Mouse (Mus musculus) bone marrow, adult 2 months (tissue): ENCODE data around the gene Rpain. TPM values are rescaled to one million over a fixed set of nuclear protein-coding genes. Genes with fewer than 3 reads are reported as not detected.

Experiments used
- H3K27ac ChIP-seq: fragments of 200-500 bp; 2 replicates; pipeline ENCODE4 v1.5.1; 2012; ENCODE audit warnings: low read depth, mild to moderate bottlenecking, control low read depth, inconsistent platforms, low read length; ENCODE audit not compliant: control insufficient read depth, poor library complexity, insufficient read depth
- H3K4me1 ChIP-seq: fragments of 200-500 bp; 2 replicates; pipeline ENCODE4 v1.6.1; 2011; ENCODE audit warnings: low read length; ENCODE audit not compliant: control insufficient read depth, insufficient read depth
- H3K4me3 ChIP-seq: fragments of 200-500 bp; replicated peaks from 2 replicates; pipeline ENCODE3; 2011; ENCODE audit warnings: mild to moderate bottlenecking, low read depth, low read length, control low read depth; ENCODE audit not compliant: control insufficient read depth
- CTCF ChIP-seq: fragments of 200-500 bp; IDR thresholded peaks from 2 replicates; pipeline ENCODE4 v1.5.1; 2011; ENCODE audit warnings: low read length, control low read depth; ENCODE audit not compliant: control insufficient read depth, insufficient read depth
- POLR2A ChIP-seq: fragments of 200-500 bp; IDR thresholded peaks from 2 replicates; pipeline ENCODE4 v1.6.1; 2011; ENCODE audit warnings: low read depth, mild to moderate bottlenecking, control low read depth, low read length, borderline replicate concordance; ENCODE audit not compliant: control insufficient read depth
- WGBS: fragments of 180-500 bp; shearing (Covaris S2); methylation state at CpG from one replicate; pipeline ENCODE4 v1.1.7; 2018; 5-methylcytosine and 5-hydroxymethylcytosine counted together
- polyA plus RNA-seq: library from polyadenylated mRNA; stranded (reverse); fragments of >200 nt; gene quantifications from 2 replicates; pipeline ENCODE4 v1.2.4, GENCODE M21; 2011; ENCODE audit warnings: low replicate concordance; ENCODE audit not compliant: missing spikeins, insufficient read depth, insufficient read length

The Rpain gene
- polyA plus RNA-seq, 1 experiment = 149 TPM

GRCm38 (mm10) chr11:71005046-71005445 lies 35.0 kb downstream of the Rpain start:
- no peak for TF ChIP-seq POLR2A
- TF ChIP-seq CTCF = no peak

GRCm38 (mm10) chr11:71007026-71007425 lies 37.0 kb downstream of the Rpain start:
- Histone ChIP-seq H3K4me1 (peaks cover 1% of the 10 kb centered on the region; the same call in 1 of the 2 replicates), H3K27ac (no peak overlapping the region), H3K4me3 (no peak overlapping the region)
- WGBS = 89% methylated on average over 6 of the region's 6 CpGs
- TF ChIP-seq CTCF = no peak
- TF ChIP-seq POLR2A = no peak

More at GRCm38 (mm10) chr11:71005046-71005445, 35.0 kb downstream of the Rpain start:
- 33% methylated on average over 5 of the region's 5 CpGs for WGBS
- Histone ChIP-seq H3K27ac (no peak overlapping the region), H3K4me1 (peaks cover 1% of the 10 kb centered on the region; the same call in 1 of the 2 replicates), H3K4me3 (no peak overlapping the region)

DNA sequence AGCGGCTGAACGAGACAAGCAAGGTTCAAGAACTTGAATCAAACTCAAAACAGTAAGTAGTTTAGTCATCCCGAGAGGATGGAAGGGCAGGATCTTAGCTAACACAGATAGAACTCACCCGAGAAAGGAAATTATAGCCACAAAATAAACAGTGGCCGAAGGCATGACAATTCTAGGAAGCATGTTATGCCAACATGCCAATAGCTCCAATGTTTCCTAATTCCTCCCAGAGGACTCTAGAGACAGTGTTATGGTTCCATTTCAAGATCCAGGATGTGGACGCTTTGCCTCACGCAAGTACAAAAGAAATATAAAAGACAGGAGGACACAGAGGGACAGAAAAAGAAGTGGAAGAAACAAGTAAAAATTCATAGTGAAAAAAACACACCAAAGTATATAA lies 37.8 kb downstream of the Rpain start:
- no peak overlapping the region for H3K27ac ChIP-seq
- WGBS = 78% methylated on average over 7 of the region's 7 CpGs

DNA sequence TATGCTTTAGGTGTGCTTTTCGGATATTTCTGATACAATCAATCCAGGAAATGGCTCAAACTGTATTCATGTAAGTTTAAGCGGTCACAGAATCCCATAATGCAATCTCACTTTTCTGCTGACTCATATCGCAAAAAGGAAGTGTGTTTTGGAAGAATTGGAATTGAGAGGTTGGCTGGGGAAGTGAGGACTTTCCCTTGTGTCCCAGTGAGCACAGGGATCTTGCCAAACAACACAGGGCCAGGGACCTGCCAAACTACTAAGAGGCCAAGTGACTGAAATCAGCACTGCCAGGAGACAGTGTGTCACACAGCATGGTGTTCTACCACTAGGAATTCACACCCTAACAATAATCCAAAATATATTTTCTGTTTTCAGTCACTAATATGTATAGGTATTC lies 38.3 kb downstream of the Rpain start:
- WGBS = 42% methylated on average over 3 of the region's 3 CpGs
- no peak overlapping the region for H3K27ac ChIP-seq

More for the DNA sequence above, 37.8 kb downstream of the Rpain start:
- peaks cover 1% of the 10 kb centered on the region; the same call in 1 of the 2 replicates for H3K4me1 ChIP-seq
- TF ChIP-seq CTCF (no peak), POLR2A (no peak)
- H3K4me3 ChIP-seq = no peak overlapping the region

GRCm38 (mm10) chr11:71012743-71013142 lies 42.7 kb downstream of the Rpain start:
- no peak for TF ChIP-seq POLR2A
- no peak for TF ChIP-seq CTCF
- WGBS = 84% methylated on average over 7 of the region's 7 CpGs
- Histone ChIP-seq H3K27ac (no peak overlapping the region), H3K4me3 (no peak overlapping the region), H3K4me1 (no peaks in the 10 kb centered on the region; the same call in 1 of the 2 replicates)

More for the DNA sequence above, 38.3 kb downstream of the Rpain start:
- no peak overlapping the region for H3K4me3 ChIP-seq
- TF ChIP-seq POLR2A (no peak), CTCF (no peak)
- H3K4me1 ChIP-seq = peaks cover 1% of the 10 kb centered on the region; the same call in 1 of the 2 replicates

- Histone ChIP-seq H3K4me1 (peaks cover 4% of the 10 kb centered on the region; the same call in 1 of the 2 replicates), H3K4me3 (no peak overlapping the region), H3K27ac (no peak overlapping the region)
- 65% methylated on average over 1 of the region's 1 CpGs for WGBS
- no peak for TF ChIP-seq POLR2A
- TF ChIP-seq CTCF = no peak
Observed at GRCm38 (mm10) chr11:71017051-71017450, 47.0 kb downstream of the Rpain start.

DNA sequence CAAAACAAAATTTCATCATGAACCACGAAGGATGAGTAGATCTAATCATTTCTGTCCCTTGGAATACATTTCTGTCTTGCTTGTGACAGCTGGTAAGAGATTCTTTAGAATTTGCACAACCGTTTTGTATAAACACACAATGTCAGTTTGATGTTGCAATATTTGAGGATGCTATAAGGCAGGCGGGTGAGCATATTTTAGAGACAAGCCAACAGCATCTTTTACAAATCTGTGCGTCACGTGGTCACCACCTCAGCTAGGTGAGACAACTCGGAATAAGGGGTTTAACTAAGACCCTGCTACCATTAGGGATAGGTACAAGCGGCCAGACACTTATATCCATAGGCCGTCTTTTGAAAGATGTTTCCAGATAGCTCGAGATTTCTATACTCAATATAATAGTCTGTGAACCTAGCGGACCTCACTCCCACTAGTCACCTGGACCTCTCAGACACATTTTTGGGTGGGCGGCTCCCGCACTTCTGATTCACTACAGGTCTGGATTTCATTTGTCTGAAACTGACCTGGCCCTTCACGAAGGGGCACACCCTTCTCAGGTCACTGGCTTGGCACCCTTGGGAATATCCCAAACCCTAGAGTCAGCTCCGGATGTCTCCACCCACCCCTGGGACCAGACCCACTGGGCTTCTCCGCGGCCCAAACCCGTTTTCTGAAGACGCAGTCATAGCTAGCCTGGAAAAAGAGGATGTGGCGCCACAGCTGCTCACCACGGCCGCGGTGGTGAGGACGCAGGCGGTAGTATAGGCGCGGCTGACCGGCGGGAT lies 48.6 kb downstream of the Rpain start:
- TF ChIP-seq CTCF (no peak), POLR2A (no peak)
- Histone ChIP-seq H3K4me1 (peaks cover 4% of the 10 kb centered on the region; the same call in 1 of the 2 replicates), H3K4me3 (peak overlapping the region; percentile 98), H3K27ac (peak overlapping the region; percentile 86)
- 3% methylated on average over 28 of the region's 28 CpGs for WGBS

- peaks cover 4% of the 10 kb centered on the region; the same call in 1 of the 2 replicates for H3K4me1 ChIP-seq
- WGBS = under 1% methylated on average over 70 of the region's 71 CpGs
- TF ChIP-seq CTCF (no peak), POLR2A (peak; percentile 85)
- H3K27ac ChIP-seq = peak within 1 kb of the TSS; percentile 90
- H3K4me3 ChIP-seq = peak within 1 kb of the TSS; percentile 98
Observed at GRCm38 (mm10) chr11:71019201-71020068, 49.4 kb downstream of the Rpain start, which contains the start of the genes Mis12 and Derl2. Gene Mis12, plus strand, starts transcription at chr11:71019611. Gene Derl2, minus strand, starts transcription at chr11:71019841.

Other genes starting within 250 kb of the Rpain start
- gene Zfp3, start 206.0 kb upstream of the Rpain start, polyA plus RNA-seq = 1.1 and 1.7 TPM in 2 replicates
- gene Scimp, start 157.6 kb upstream of the Rpain start, polyA plus RNA-seq = 1.9 TPM in 1 of 2 replicates, not detected in the other
- gene Rabep1, start 125.4 kb upstream of the Rpain start, polyA plus RNA-seq = 12.6 and 28.8 TPM in 2 replicates
- gene Nup88, start 240 bp upstream of the Rpain start, polyA plus RNA-seq = 40.0 and 63.1 TPM in 2 replicates
- 70.2 and 84.8 TPM in 2 replicates for gene C1qbp, start 12.8 kb downstream of the Rpain start, polyA plus RNA-seq
- gene Dhx33, start 34.2 kb downstream of the Rpain start, polyA plus RNA-seq = 4.8 and 11.3 TPM in 2 replicates
- gene Mis12, start 49.4 kb downstream of the Rpain start, polyA plus RNA-seq = 22.1 and 29.4 TPM in 2 replicates
- 16.8 and 37.9 TPM in 2 replicates for gene Derl2, start 49.6 kb downstream of the Rpain start, polyA plus RNA-seq
- not detected in 2 replicates for gene 6330403K07Rik, start 63.3 kb downstream of the Rpain start, polyA plus RNA-seq
- 0.41 and 1.1 TPM in 2 replicates for gene Nlrp1a, start 174.5 kb downstream of the Rpain start, polyA plus RNA-seq